Mouse (Mus musculus): ENCODE measurements around the gene Gm5128.
"Not testable (repeated sequence)": the region's sequence is repeated elsewhere in the genome, so short reads cannot be mapped to it uniquely, and the experiment has no call there.

Gene Gm5128

DNA sequence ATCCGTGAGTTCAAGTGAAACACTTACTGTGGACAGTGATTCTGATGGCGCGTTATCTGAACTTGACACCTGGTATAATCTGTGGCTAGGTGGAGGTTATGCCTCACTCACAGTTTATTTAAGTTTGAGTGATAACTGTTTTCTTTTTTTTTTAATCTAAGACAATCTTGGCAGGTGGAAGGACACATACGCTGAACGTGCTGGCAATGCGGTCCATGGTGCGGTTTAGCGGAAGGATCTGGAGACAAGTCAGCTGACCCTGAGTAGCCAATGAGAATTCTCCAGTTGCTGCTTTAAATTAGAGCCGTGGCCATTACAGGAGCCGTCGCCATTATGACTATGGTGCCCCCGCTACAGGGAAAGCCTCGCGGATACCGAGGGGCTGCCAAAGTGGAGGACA, at the start of gene Gm5128:
Gene Gm5128, plus strand, starts transcription at position 301 of the 400 bp plus-strand sequence.
- not testable (repeated sequence) for DNase-seq (ENCODE audit: low spot score in 2 of 2)

GRCm38 (mm10) chrX:135360685-135361084, 12.4 kb upstream of the Gm5128 start:
- not testable (repeated sequence) for DNase-seq (ENCODE audit: low spot score in 2 of 2)

- not testable (repeated sequence) for DNase-seq (ENCODE audit: low spot score in 2 of 2)
Measured at GRCm38 (mm10) chrX:135361943-135362342, 11.1 kb upstream of the Gm5128 start.

- not testable (repeated sequence) for DNase-seq (ENCODE audit: low spot score in 2 of 2)
Measured at GRCm38 (mm10) chrX:135403578-135403977, 30.5 kb downstream of the Gm5128 start.

- not testable (repeated sequence) for DNase-seq (ENCODE audit: low spot score in 2 of 2)
Measured at GRCm38 (mm10) chrX:135421203-135421602, 48.1 kb downstream of the Gm5128 start.

DNA sequence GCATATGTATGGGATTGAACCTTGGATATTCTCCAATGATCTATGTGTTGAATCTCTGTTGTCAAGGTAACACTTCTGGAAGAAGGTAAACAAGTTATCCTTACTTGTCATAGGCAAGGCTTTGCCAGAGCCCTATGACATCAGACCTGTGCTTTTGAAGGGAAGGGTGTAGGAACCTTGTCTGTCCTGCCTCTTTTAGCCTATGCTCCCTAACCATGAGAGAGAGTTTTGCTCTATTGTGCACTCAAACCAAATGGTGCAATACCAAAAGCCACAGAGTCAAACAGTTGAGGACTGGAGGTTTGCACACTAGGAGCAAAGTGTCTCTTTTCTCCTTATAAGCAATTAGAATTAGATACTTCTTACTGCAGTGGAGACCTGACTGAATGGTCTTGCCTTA, 48.7 kb downstream of the Gm5128 start:
- DNase-seq (ENCODE audit: low spot score in 2 of 2), result not testable (repeated sequence)

DNA sequence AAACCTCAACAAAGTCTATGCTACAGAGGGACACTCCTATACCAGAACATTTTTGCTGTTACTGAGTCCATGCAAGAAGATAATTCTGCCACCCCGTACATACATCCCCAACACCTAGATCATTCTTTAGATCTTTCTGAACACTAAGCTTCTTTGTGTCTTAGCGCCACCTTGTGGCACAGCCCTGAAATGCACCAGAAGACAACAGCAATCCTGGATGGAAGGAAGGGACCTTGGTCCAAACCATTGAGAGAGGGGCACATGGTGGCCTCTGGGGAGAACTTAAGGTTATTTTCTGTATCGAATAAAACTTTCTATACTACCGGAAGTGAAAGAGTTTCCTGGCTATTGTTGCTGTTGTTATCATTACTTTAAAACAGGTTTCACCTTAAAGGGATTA, 49.4 kb downstream of the Gm5128 start:
- DNase-seq (ENCODE audit: low spot score in 2 of 2), result not testable (repeated sequence)

All from thymus, postnatal 10 days (tissue).